Mouse (Mus musculus): ENCODE data around the gene Traf3ip3. TPM values are rescaled to one million over a fixed set of nuclear protein-coding genes. Genes with fewer than 3 reads are reported as not detected.

Gene Traf3ip3
- total RNA-seq, 2 experiments from 2014 or later: 20.9 to 24.1 TPM

Other genes with a start within 250 kb of the Traf3ip3 start
- gene Syt14, start 165.9 kb downstream of the Traf3ip3 start, total RNA-seq (2021): under 1 TPM; 0.59 to 0.61 TPM
- 10 to 100 TPM in 1 of 2 experiments, 1 to 10 TPM in 1; 9.2 to 12.9 TPM for gene Diexf, start 71.4 kb downstream of the Traf3ip3 start, total RNA-seq (2021)
- 1 to 10 TPM; 2.7 to 2.8 TPM for gene Irf6, start 48.6 kb downstream of the Traf3ip3 start, total RNA-seq (2021)
- 1 to 10 TPM; 3.8 to 5.3 TPM for gene A130010J15Rik, start 33.7 kb downstream of the Traf3ip3 start, total RNA-seq (2021)
- gene Lamb3, start 6.0 kb upstream of the Traf3ip3 start, total RNA-seq (2021): 1 to 10 TPM; 1.2 to 2.0 TPM
- 1 to 10 TPM; 4.0 to 4.3 TPM for gene Hsd11b1, start 62.4 kb upstream of the Traf3ip3 start, total RNA-seq (2021)
- 10 to 100 TPM; 24.8 to 30.4 TPM for gene G0s2, start 71.5 kb upstream of the Traf3ip3 start, total RNA-seq (2021)
- under 1 TPM; 0.42 to 0.47 TPM for gene Camk1g, start 168.6 kb upstream of the Traf3ip3 start, total RNA-seq (2021)